Mouse (Mus musculus) stomach, postnatal 0 days (tissue): Measurements from ENCODE around the gene Emp3.

Source experiments
- CTCF ChIP-seq: IDR thresholded peaks from 2 replicates; pipeline ENCODE4 v1.5.1; 2016; ENCODE audit warnings: antibody characterized with exemption, low read depth, mild to moderate bottlenecking, moderate library complexity
- EP300 ChIP-seq: optimal IDR thresholded peaks from 2 replicates; pipeline ENCODE3; 2016; ENCODE audit warnings: antibody characterized with exemption

DNA sequence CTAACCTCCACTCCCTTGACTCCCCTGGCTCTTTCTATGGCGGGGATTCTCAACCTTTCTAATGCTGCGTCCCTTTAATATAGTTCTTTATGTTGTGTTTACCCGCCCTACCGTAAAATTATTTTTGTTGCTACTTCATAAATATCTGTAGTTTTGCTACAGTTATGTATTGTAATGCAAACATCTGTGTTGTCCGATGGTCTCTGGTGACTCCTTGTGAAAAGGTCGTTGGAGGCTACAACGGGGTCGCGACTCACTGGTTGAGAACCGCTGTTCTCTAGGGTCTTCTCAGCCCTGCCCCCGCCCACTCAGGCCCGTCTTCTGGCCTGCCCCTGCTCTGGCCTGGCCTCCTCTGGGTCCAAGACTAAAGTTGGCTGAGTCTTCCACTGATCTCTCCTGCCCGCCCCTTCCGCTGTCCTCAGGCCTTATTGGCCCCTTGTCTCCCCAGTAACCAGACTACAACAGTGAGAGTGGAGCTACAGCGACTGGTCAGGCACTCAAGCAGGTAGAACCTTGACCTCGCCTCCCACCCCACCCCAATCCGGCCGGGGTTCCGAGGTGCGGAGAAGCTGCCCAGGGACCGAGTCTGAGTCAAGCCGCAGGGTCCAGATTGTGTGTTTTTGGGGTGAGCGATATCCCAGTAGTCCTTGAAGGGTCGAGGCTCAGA is 2.7 kb upstream of the Emp3 start, which contains the start of gene Ccdc114:
- TF ChIP-seq CTCF (no peak), EP300 (no peak)
